Mouse (Mus musculus) embryonic facial prominence, embryonic 15.5 days (tissue): ENCODE measurements around the gene Npw. TPM values are rescaled to one million over a fixed set of nuclear protein-coding genes. Genes with fewer than 3 reads are reported as not detected.

Experiments
- ATAC-seq: fragments of 200-750 bp; cut with Nextera tagmentation; 2 replicates; pipeline ENCODE4 v1.8.0; 2017; ENCODE audit warnings: low read depth, moderate TSS enrichment; ENCODE audit not compliant: insufficient number of reproducible peaks, low FRiP score, low TSS enrichment
- H3K27ac ChIP-seq: fragments of 300-500 bp; sonication (generic); replicated peaks from 2 replicates; pipeline ENCODE4 v1.5.1; 2015; ENCODE audit warnings: mild to moderate bottlenecking, inconsistent platforms
- H3K27me3 ChIP-seq: fragments of 300-500 bp; sonication (generic); 2 replicates; pipeline ENCODE4 v1.6.1; 2015; ENCODE audit warnings: inconsistent platforms
- H3K36me3 ChIP-seq: fragments of 300-500 bp; sonication (generic); 2 replicates; pipeline ENCODE4 v1.6.1; 2015; ENCODE audit warnings: mild to moderate bottlenecking, inconsistent platforms
- H3K4me1 ChIP-seq: fragments of 300-500 bp; sonication (generic); 2 replicates; pipeline ENCODE4 v1.6.1; 2015; ENCODE audit warnings: inconsistent platforms
- H3K4me2 ChIP-seq: fragments of 300-500 bp; sonication (generic); replicated peaks from 2 replicates; pipeline ENCODE4 v1.6.1; 2015; ENCODE audit warnings: mild to moderate bottlenecking, inconsistent platforms
- H3K4me3 ChIP-seq: fragments of 300-500 bp; sonication (generic); replicated peaks from 2 replicates; pipeline ENCODE4 v1.5.1; 2015; ENCODE audit warnings: mild to moderate bottlenecking, inconsistent platforms
- H3K9ac ChIP-seq: fragments of 300-500 bp; sonication (generic); 2 replicates; pipeline ENCODE4 v1.6.1; 2015; ENCODE audit warnings: inconsistent platforms
- H3K9me3 ChIP-seq: fragments of 300-500 bp; sonication (generic); replicated peaks from 2 replicates; pipeline ENCODE4 v1.6.1; 2016; ENCODE audit warnings: inconsistent platforms
- WGBS: fragments of 180-500 bp; shearing (Covaris S2); methylation state at CpG from one replicate; pipeline ENCODE4 v1.1.7; 2015; 5-methylcytosine and 5-hydroxymethylcytosine counted together
- polyA plus RNA-seq: library from polyadenylated mRNA; unstranded; fragments of >200 nt; fragmentation: Nextera tagmentation; extraction: Ambion mirVana; gene quantifications from 2 replicates; pipeline ENCODE4 v1.2.1, GENCODE M21; 2015

The Npw gene
- polyA plus RNA-seq, 1 experiment from 2014 or later = 0.36 TPM

GRCm38 (mm10) chr17:24640119-24640518 lies 18.1 kb downstream of the Npw start:
- Histone ChIP-seq H3K36me3 (0 out of 2 replicates have a peak, but pooled peaks cover 12% of the 10 kb centered on the region), H3K9ac (0 out of 2 replicates have a peak overlapping the region, but pooled peaks have one; percentile 6), H3K4me3 (no peak overlapping the region), H3K27me3 (no peaks in the 10 kb centered on the region), H3K9me3 (no peaks in the 10 kb centered on the region), H3K4me2 (peak overlapping the region; percentile 22; the same call in 1 of the 2 replicates), H3K27ac (peak overlapping the region; percentile 93), H3K4me1 (peaks cover 41% of the 10 kb centered on the region)
- 86% methylated on average over 7 of the region's 7 CpGs for WGBS
- no peak for ATAC-seq

- Histone ChIP-seq H3K4me2 (peak overlapping the region; percentile 22), H3K27ac (peak overlapping the region; percentile 93), H3K4me1 (peaks cover 36% of the 10 kb centered on the region), H3K27me3 (no peaks in the 10 kb centered on the region), H3K9ac (0 out of 2 replicates have a peak overlapping the region, but pooled peaks have one; percentile 6), H3K9me3 (no peaks in the 10 kb centered on the region), H3K4me3 (no peak overlapping the region), H3K36me3 (0 out of 2 replicates have a peak, but pooled peaks cover 8% of the 10 kb centered on the region)
- ATAC-seq = peak; percentile 68
- WGBS = 11% methylated on average over 5 of the region's 5 CpGs
Observed at GRCm38 (mm10) chr17:24639571-24639988, 18.7 kb downstream of the Npw start.

GRCm38 (mm10) chr17:24638840-24639239 lies 19.4 kb downstream of the Npw start:
- H3K27ac ChIP-seq = peak overlapping the region; percentile 93
- H3K4me2 ChIP-seq = no peak overlapping the region
- H3K4me1 ChIP-seq = peaks cover 32% of the 10 kb centered on the region
- H3K27me3 ChIP-seq = no peaks in the 10 kb centered on the region
- peak; percentile 74 for ATAC-seq
- 22% methylated on average over 9 of the region's 9 CpGs for WGBS
- H3K36me3 ChIP-seq = 0 out of 2 replicates have a peak, but pooled peaks cover 8% of the 10 kb centered on the region
- H3K4me3 ChIP-seq = no peak overlapping the region
- no peak overlapping the region for H3K9ac ChIP-seq
- no peaks in the 10 kb centered on the region for H3K9me3 ChIP-seq

- no peak for ATAC-seq
Observed at GRCm38 (mm10) chr17:24638214-24638613, 20.0 kb downstream of the Npw start.

GRCm38 (mm10) chr17:24636781-24637481 lies 21.3 kb downstream of the Npw start:
- 0 out of 2 replicates have a peak, but pooled peaks cover 4% of the 10 kb centered on the region for H3K36me3 ChIP-seq
- no peaks in the 10 kb centered on the region for H3K27me3 ChIP-seq
- no peak overlapping the region for H3K4me3 ChIP-seq
- H3K9me3 ChIP-seq = no peaks in the 10 kb centered on the region
- no peak overlapping the region for H3K4me2 ChIP-seq
- no peak overlapping the region for H3K27ac ChIP-seq
- peaks cover 41% of the 10 kb centered on the region for H3K4me1 ChIP-seq
- ATAC-seq = no peak
- 79% methylated on average over 5 of the region's 5 CpGs for WGBS
- H3K9ac ChIP-seq = no peak overlapping the region

More at GRCm38 (mm10) chr17:24638214-24638613, 20.0 kb downstream of the Npw start:
- no peak overlapping the region for H3K9ac ChIP-seq
- 0 out of 2 replicates have a peak, but pooled peaks cover 8% of the 10 kb centered on the region for H3K36me3 ChIP-seq
- no peaks in the 10 kb centered on the region for H3K27me3 ChIP-seq
- peak overlapping the region; percentile 93 for H3K27ac ChIP-seq
- H3K4me3 ChIP-seq = no peak overlapping the region
- H3K9me3 ChIP-seq = no peaks in the 10 kb centered on the region
- H3K4me2 ChIP-seq = no peak overlapping the region
- peaks cover 34% of the 10 kb centered on the region for H3K4me1 ChIP-seq
- 85% methylated on average over 4 of the region's 4 CpGs for WGBS

GRCm38 (mm10) chr17:24635694-24636093 lies 22.6 kb downstream of the Npw start:
- ATAC-seq = no peak
- Histone ChIP-seq H3K27ac (no peak overlapping the region), H3K36me3 (peaks cover 3% of the 10 kb centered on the region; the same call in 1 of the 2 replicates), H3K27me3 (no peaks in the 10 kb centered on the region), H3K4me1 (peaks cover 50% of the 10 kb centered on the region), H3K4me2 (no peak overlapping the region), H3K4me3 (no peak overlapping the region), H3K9me3 (no peaks in the 10 kb centered on the region), H3K9ac (no peak overlapping the region)
- WGBS = 95% methylated on average over 5 of the region's 5 CpGs

- Histone ChIP-seq H3K9me3 (no peaks in the 10 kb centered on the region), H3K4me2 (no peak overlapping the region), H3K9ac (no peak overlapping the region), H3K27me3 (no peaks in the 10 kb centered on the region), H3K4me1 (peaks cover 46% of the 10 kb centered on the region), H3K27ac (no peak overlapping the region), H3K36me3 (peaks cover 9% of the 10 kb centered on the region), H3K4me3 (no peak overlapping the region)
- WGBS = 86% methylated on average over 4 of the region's 4 CpGs
- ATAC-seq = no peak
Observed at GRCm38 (mm10) chr17:24635024-24635423, 23.2 kb downstream of the Npw start.

GRCm38 (mm10) chr17:24633831-24634230 lies 24.4 kb downstream of the Npw start:
- Histone ChIP-seq H3K9ac (no peak overlapping the region), H3K27me3 (no peaks in the 10 kb centered on the region), H3K9me3 (no peaks in the 10 kb centered on the region), H3K4me1 (peaks cover 34% of the 10 kb centered on the region), H3K4me2 (no peak overlapping the region), H3K36me3 (peaks cover 21% of the 10 kb centered on the region), H3K4me3 (no peak overlapping the region), H3K27ac (peak overlapping the region; percentile 97; the same call in 1 of the 2 replicates)
- WGBS = 93% methylated on average over 11 of the region's 11 CpGs
- no peak for ATAC-seq

- peak overlapping the region; percentile 71 for H3K4me3 ChIP-seq
- peak overlapping the region; percentile 97 for H3K27ac ChIP-seq
- H3K4me2 ChIP-seq = peak overlapping the region; percentile 77
- H3K27me3 ChIP-seq = no peaks in the 10 kb centered on the region
- peak; percentile 50; the same call in 1 of the 2 replicates for ATAC-seq
- peaks cover 30% of the 10 kb centered on the region for H3K36me3 ChIP-seq
- 8% methylated on average over 22 of the region's 22 CpGs for WGBS
- peak overlapping the region; percentile 75 for H3K9ac ChIP-seq
- no peaks in the 10 kb centered on the region for H3K9me3 ChIP-seq
- peaks cover 26% of the 10 kb centered on the region for H3K4me1 ChIP-seq
Observed at GRCm38 (mm10) chr17:24632813-24633449, 25.3 kb downstream of the Npw start.

- Histone ChIP-seq H3K36me3 (peaks cover 36% of the 10 kb centered on the region), H3K4me1 (peaks cover 26% of the 10 kb centered on the region), H3K9me3 (no peaks in the 10 kb centered on the region), H3K4me2 (peak within 1 kb of the TSS; percentile 77), H3K27me3 (no peaks in the 10 kb centered on the region), H3K9ac (peak within 1 kb of the TSS; percentile 75), H3K4me3 (peak within 1 kb of the TSS; percentile 71), H3K27ac (peak within 1 kb of the TSS; percentile 97)
- peak; percentile 87 for ATAC-seq
- WGBS = 1% methylated on average over 51 of the region's 51 CpGs
Observed at GRCm38 (mm10) chr17:24632167-24632812, 26.0 kb downstream of the Npw start, which contains the start of the genes Tsc2 and Nthl1. Tsc2 (minus strand) TSS chr17:24632630. Nthl1 (plus strand) TSS chr17:24632680.

- Histone ChIP-seq H3K9ac (no peak overlapping the region), H3K27me3 (no peaks in the 10 kb centered on the region), H3K4me1 (peaks cover 26% of the 10 kb centered on the region), H3K9me3 (no peaks in the 10 kb centered on the region), H3K36me3 (peaks cover 57% of the 10 kb centered on the region), H3K4me2 (no peak overlapping the region), H3K27ac (no peak overlapping the region), H3K4me3 (no peak overlapping the region)
- WGBS = 88% methylated on average over 14 of the region's 14 CpGs
- ATAC-seq = no peak
Observed at GRCm38 (mm10) chr17:24630072-24630471, 28.2 kb downstream of the Npw start.
